Mouse (Mus musculus) adrenal gland, adult 18-20 months (tissue): ENCODE measurements at regions not wholly inside any gene's neighbourhood (a gene's known extent, or its start where the extent isn't known, plus 50 kb on each side); places are given as distances from the start of the nearest gene placed in this dataset.

Source experiments
- DNase-seq, 2 experiments: peaks; one replicate each; pipeline ENCODE4 v3.0.0; 2021 to 2022; ENCODE audit warnings: low spot score in 2 of 2

DNA sequence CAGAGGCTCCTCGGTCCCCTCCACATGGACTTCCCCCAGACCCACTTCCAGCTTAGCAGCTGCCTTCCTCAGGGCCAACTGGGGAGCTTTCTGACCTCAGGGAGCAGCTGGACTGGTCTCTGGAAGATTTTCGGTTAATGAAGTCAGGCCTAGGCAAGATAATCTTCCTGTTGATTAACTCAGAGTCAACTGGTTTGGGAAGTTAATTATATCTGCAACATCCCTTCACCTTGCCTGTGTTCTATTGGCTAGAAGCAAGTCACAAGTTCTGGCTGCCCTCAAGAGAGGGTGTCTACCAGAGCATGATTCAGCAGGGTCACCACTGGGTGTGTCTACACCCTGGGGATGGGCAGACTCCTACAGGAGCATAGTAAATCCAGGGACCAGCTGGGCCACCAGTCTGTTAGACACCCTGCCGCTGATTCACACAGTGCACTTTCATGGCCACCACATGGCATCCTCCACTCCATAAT is 53.9 kb upstream of the Maml3 start:
- DNase-seq, result no peak

- DNase-seq, result no peak
Observed at GRCm38 (mm10) chr3:52161688-52162087, 56.8 kb upstream of the Maml3 start.

DNA sequence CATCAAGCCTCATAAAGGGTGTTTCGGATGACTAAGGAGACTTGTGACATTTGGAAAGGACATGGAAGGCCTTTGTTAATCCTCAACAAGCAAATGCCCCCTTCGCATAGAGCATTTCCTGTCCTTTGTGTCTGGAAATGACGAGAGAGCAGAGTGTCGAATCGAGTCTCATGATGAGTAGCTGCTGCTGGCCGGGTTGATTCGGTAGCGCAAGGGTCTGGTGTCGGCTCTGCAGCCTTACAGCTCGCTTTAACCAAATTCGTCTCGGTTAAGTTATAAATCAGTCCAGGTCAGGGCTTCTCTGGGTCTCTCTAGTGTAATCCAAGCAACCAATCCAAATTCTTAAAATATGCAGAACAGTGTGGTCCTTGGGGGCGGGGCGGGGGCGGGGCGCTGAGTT is 59.1 kb upstream of the Maml3 start:
- DNase-seq, result no peak

DNA sequence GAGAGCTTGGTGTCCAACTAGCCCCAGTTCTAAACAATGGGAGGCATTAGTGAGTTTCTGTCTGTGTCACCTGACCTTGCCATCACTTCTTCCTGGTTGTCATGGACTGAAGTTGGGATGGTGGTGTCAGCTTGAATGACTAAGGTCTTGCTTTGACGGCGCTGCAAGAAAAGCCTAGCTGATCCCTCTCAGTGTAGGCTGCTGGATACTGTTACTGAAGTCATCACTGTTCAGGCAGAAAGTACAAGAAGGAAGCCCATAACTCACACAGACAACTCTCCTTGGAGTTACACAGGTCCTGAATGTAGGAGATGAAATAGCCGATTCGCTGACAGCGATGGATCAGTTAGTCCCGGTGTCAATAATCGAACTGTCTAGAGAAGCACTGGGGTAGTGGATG is 62.5 kb upstream of the Maml3 start:
- no peak for DNase-seq

DNA sequence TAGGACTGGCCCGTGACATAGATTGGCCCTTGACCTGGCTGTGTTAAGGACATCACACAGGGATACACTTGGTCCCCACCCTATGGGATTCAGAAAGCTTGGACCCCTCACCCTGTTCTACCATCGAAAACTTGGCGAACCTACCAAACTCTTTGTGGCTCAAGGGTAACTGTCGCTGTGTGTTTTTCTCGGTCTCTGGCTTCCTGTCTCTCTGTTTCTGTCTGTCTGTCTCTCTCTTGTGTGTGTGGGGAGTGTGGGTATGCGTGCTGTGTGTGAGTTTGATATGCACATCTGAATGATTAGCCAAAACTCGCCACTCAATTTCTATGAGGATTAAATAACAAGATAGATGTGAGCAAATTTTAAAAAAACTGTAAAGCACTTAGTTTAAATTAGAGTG is 66.0 kb upstream of the Maml3 start:
- DNase-seq, result no peak

DNA sequence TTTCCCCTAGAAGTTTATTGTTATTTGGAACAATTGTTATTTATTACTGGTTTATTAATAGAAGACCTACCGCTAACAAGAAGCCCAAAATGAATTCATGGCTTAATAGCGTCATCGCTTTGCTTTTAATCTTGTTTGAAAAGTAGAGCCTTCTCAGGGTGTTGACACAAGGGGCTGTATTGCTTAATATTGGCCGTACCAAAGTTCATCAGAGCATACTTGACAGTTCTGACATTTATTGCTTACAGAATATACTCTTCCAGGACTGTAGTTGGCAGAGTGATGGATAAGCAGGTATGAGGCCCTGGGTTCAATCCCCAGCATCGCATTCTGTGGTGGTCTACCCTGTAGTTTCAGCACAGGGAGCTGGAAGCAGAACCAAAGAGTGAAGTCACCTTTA is 66.4 kb upstream of the Maml3 start:
- no peak for DNase-seq

DNA sequence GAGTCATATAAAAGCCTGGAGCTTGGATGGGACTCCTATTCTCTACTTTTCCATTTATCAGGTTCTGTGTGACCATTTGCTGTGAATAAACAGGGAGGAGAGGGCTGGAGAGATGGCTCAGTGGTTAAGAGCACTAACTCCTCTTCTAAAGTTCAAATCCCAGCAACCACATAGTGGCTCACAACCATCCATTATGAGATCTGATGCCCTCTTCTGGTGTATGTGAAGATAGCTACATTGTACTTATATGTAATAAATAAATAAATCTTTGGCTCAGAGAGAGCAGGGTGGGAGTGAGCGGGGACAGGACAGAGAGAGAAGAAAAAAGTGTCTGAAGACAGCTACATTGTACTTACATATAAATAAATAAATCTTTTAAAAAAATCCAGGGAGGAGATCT is 68.6 kb upstream of the Maml3 start:
- DNase-seq, result no peak

GRCm38 (mm10) chr3:52176108-52176507 is 71.2 kb upstream of the Maml3 start:
- no peak for DNase-seq

- no peak for DNase-seq
Observed at GRCm38 (mm10) chr3:52178851-52179250, 74.0 kb upstream of the Maml3 start.

- DNase-seq, result peak in 1 of 2 experiments; percentile 30
Observed at GRCm38 (mm10) chr3:52179686-52180085, 74.8 kb upstream of the Maml3 start.

- DNase-seq, result no peak
Observed at GRCm38 (mm10) chr3:52180306-52180705, 75.4 kb upstream of the Maml3 start.

DNA sequence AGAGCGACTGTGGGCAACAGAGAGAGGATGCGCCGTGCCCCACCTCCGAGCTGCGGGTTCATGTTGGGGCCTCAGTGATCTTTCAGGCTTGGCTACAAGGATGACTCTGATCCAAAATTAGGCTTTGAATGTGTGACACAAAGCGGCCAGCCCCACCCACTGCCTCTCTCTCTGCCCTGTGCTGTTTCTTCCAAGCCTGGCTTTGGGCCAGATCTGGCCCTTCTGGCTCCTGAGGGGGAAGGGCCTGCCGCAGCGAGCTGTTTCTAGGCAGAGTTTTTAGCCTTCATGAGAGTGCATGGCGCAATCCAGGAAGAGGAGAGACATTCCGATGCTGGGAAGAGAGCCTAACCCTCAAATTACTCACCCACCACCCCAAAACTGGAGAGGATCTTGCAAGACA is 75.9 kb upstream of the Maml3 start:
- peak; percentile 61 to 66 for DNase-seq

DNA sequence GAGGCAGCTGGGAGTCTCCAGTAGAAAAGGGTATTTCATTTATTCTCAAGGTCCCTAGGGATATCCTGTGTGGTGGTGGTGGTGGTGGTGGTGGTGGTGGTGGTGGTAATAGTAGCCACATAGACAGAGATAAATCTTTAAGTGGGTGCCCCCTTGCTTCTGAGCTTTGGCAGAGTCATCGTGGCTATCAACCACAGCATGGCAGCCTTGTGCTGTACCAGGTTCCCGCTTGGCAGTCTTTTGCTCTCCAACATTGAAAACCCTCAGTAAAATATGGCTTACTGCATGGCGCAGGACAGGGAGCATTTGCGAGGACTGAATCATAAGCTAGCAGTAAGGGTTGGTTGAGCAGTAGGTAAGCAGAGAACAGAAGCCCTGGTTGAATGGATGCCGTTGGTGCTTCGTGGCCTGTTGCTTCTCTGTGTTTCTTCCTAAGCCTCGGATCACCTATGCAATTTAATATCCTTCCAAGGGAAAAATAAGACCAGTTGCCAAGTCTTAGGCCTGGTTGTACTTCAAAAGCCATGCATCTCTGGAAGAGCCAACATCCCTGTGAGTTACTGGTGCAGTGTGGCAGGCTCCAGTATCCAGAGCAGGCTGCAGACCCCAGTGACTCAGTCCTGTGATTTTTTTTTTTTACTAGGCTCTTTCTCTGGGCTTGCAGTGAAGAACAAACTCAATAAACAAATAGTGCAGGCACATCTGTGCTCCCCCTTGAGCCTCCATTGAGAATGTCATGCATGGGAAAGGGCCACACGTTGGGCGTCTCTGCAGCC is 76.6 kb upstream of the Maml3 start:
- DNase-seq, result no peak

- no peak for DNase-seq
Observed at GRCm38 (mm10) chr3:52184241-52184640, 79.4 kb upstream of the Maml3 start.

DNA sequence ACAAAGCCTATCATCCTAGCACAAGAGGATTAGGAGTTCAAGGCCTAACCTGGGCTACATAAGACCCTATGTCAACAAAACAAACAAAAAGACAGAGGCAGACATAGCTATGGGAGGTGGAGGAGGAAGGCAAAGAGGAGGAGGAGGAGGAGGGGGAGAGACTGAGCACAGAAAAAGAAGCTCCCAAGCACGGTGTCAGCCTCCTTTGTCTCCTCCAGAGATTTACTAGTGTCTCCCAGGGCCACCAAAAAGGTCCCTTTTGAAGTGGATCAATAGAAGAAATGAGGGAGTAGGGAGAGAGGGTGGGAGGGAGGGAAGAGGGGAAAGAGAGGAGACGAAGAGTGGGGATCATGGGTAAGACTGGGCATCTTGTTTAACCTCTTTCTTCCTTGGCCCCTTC is 80.5 kb upstream of the Maml3 start:
- DNase-seq, result no peak

- DNase-seq, result no peak
Observed at GRCm38 (mm10) chr3:52187401-52187801, 80.7 kb upstream of the Foxo1 start.

GRCm38 (mm10) chr3:52188303-52188702 is 79.8 kb upstream of the Foxo1 start:
- DNase-seq, result no peak

DNA sequence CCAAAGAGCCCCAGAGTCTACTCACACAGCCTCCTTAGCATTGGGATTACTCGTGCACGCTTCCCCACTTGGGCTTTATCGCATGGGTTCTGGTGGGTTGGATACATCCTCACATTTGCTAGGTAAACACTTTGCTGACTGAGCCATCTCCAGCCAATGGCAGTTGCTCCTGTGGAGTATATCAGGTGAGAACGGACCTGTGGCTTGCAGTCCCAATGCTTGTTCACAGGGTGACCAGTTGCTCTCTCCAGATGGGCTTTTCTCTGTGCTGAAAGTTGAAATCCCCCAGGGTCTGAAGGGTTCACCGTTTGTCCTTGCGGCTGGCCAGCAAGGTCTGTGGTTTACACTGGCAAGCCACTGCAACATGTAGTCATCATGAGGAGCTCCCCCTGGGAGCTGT is 79.1 kb upstream of the Foxo1 start:
- no peak for DNase-seq

- no peak for DNase-seq
Observed at GRCm38 (mm10) chr3:52190021-52190420, 78.1 kb upstream of the Foxo1 start.

- no peak for DNase-seq
Observed at GRCm38 (mm10) chr3:52193026-52193425, 75.1 kb upstream of the Foxo1 start.

DNA sequence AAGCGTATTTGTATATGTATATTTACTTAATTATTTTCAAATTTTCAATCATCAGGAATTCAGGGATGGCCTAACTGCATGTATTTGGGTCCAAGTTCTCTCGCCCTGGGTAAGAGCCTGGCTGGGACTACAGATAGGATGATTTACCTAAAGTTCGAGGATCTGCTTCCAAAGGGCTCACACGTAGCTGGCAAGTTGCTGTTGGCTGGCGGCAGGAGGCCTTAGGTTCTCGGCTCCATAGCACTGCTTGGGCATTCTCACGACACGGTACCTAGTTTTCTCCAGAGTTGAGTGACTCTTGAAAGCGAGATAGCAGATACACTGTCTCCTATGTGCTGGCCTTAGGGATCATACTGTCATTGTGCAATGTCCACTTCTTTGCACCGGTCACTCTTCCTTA is 73.9 kb upstream of the Foxo1 start:
- no peak for DNase-seq

DNA sequence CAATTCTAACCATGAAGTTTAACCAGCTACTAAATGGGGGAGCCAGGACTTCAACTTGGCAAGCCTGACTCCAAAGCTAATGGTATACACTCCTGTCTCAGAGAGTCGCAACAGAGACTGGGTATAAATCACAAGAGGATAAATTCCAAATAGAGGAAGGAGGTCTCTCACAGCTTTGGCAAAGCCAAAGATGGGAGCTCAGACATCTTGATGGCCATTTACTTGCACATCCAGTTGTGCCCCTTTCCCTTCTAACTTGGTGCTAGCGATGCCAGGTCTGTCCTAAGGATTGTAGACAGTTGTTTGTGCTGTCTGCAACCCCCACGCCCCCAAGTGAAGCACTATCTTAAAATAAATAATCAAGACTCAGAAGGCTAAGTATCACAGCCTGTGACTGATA is 72.7 kb upstream of the Foxo1 start:
- no peak for DNase-seq
